Mouse (Mus musculus) myocyte (in vitro differentiated cells): ENCODE data around the gene Slc41a2.

Experiments
- CEBPB ChIP-seq: IDR thresholded peaks from 2 replicates; pipeline ENCODE4 v1.6.1; 2011; ENCODE audit warnings: mild to moderate bottlenecking, moderate library complexity; ENCODE audit not compliant: poor library complexity, insufficient read depth, severe bottlenecking
- E2F4 ChIP-seq: IDR thresholded peaks from one replicate; pipeline ENCODE4 v1.6.1; 2011; ENCODE audit warnings: mild to moderate bottlenecking, control low read depth, moderate library complexity; ENCODE audit not compliant: insufficient read depth
- MAX ChIP-seq: IDR thresholded peaks from one replicate; pipeline ENCODE4 v1.6.1; 2011; ENCODE audit warnings: low read depth, mild to moderate bottlenecking, control low read depth
- MYOD1 ChIP-seq, 3 experiments: IDR thresholded peaks; one replicate each; pipeline ENCODE4 v1.6.1; 2011; ENCODE audit warnings: control low read depth in 2 of 3, low read depth in 2 of 3, mild to moderate bottlenecking in 2 of 3, moderate library complexity in 1 of 3; ENCODE audit not compliant: insufficient read length in 2 of 3, control insufficient read depth in 1 of 3
- MYOG ChIP-seq, 3 experiments: IDR thresholded peaks; one replicate each; pipeline ENCODE4 v1.6.1; 2011; ENCODE audit warnings: control low read depth in 2 of 3, low read depth in 2 of 3, mild to moderate bottlenecking in 2 of 3; ENCODE audit not compliant: insufficient read length in 2 of 3, control insufficient read depth in 1 of 3, insufficient read depth in 1 of 3
- POLR2A ChIP-seq: IDR thresholded peaks from one replicate; pipeline ENCODE4 v1.6.1; 2011; ENCODE audit warnings: low read depth, mild to moderate bottlenecking, control low read depth, moderate library complexity; ENCODE audit not compliant: insufficient read length
- POLR2AphosphoS2 ChIP-seq: IDR thresholded peaks from one replicate; pipeline ENCODE4 v1.6.1; 2011; ENCODE audit warnings: low read depth, control low read depth; ENCODE audit not compliant: insufficient read length
- REST ChIP-seq: IDR thresholded peaks from one replicate; pipeline ENCODE4 v1.6.1; 2011; ENCODE audit warnings: mild to moderate bottlenecking, control low read depth, moderate library complexity; ENCODE audit not compliant: insufficient read depth, insufficient read length
- SRF ChIP-seq: IDR thresholded peaks from one replicate; pipeline ENCODE4 v1.6.1; 2011; ENCODE audit warnings: low read depth; ENCODE audit not compliant: control insufficient read depth, insufficient read length
- TCF12 ChIP-seq: IDR thresholded peaks from one replicate; pipeline ENCODE4 v1.6.1; 2011; ENCODE audit warnings: mild to moderate bottlenecking, control low read depth; ENCODE audit not compliant: poor library complexity, insufficient read depth, severe bottlenecking
- TCF3 ChIP-seq: IDR thresholded peaks from one replicate; pipeline ENCODE4 v1.6.1; 2011; ENCODE audit warnings: low read depth, control low read depth; ENCODE audit not compliant: insufficient read length
- USF1 ChIP-seq: IDR thresholded peaks from one replicate; pipeline ENCODE4 v1.6.1; 2011; ENCODE audit warnings: low read depth, mild to moderate bottlenecking, control low read depth, moderate library complexity

- TF ChIP-seq POLR2A: no peak
- TF ChIP-seq TCF12: no peak
- no peak for TF ChIP-seq POLR2AphosphoS2
- no peak for TF ChIP-seq USF1
- no peak for TF ChIP-seq MAX
- TF ChIP-seq MYOD1 (IDR thresholded peaks at IDR 0.05; ENCODE audit: control insufficient read depth in 1 of 3, insufficient read length in 2 of 3, low read depth in 2 of 3): no peak
- no peak for TF ChIP-seq CEBPB
- TF ChIP-seq REST: no peak
- no peak for TF ChIP-seq TCF3
- no peak for TF ChIP-seq E2F4
- TF ChIP-seq SRF: no peak
- TF ChIP-seq MYOG (IDR thresholded peaks at IDR 0.05; ENCODE audit: control insufficient read depth in 1 of 3, insufficient read depth in 1 of 3, insufficient read length in 2 of 3, low read depth in 2 of 3): no peak
Observed at GRCm38 (mm10) chr10:83332581-83332980, 5.1 kb downstream of the Slc41a2 start.
